Mouse (Mus musculus) limb, embryonic 15.5 days (tissue): ENCODE results near the gene Paqr4. TPM values are rescaled to one million over a fixed set of nuclear protein-coding genes. Genes with fewer than 3 reads are reported as not detected.
A peak's percentile ranks its signal among the peaks of the same experiment; 100 is the strongest.
"Not testable (repeated sequence)": the region's sequence is repeated elsewhere in the genome, so short reads cannot be mapped to it uniquely, and the experiment has no call there.

ENCODE experiments used
- ATAC-seq: fragments of 200-750 bp; cut with Nextera tagmentation; 2 replicates; pipeline ENCODE4 v1.8.0; 2017; ENCODE audit warnings: low read depth, moderate TSS enrichment; ENCODE audit not compliant: insufficient number of reproducible peaks, low FRiP score, low TSS enrichment
- H3K27ac ChIP-seq: fragments of 300-500 bp; sonication (generic); 2 replicates; pipeline ENCODE4 v1.5.1; 2015; ENCODE audit warnings: moderate library complexity, mild to moderate bottlenecking, inconsistent platforms
- H3K27me3 ChIP-seq: fragments of 300-500 bp; sonication (generic); 2 replicates; pipeline ENCODE4 v1.6.1; 2015; ENCODE audit warnings: inconsistent platforms
- H3K36me3 ChIP-seq: fragments of 300-500 bp; sonication (generic); 2 replicates; pipeline ENCODE4 v1.6.1; 2015; ENCODE audit warnings: inconsistent platforms
- H3K4me1 ChIP-seq: fragments of 300-500 bp; sonication (generic); 2 replicates; pipeline ENCODE4 v1.6.1; 2015; ENCODE audit warnings: inconsistent platforms
- H3K4me2 ChIP-seq: fragments of 300-500 bp; sonication (generic); 2 replicates; pipeline ENCODE4 v1.6.1; 2015; ENCODE audit warnings: mild to moderate bottlenecking, inconsistent platforms
- H3K4me3 ChIP-seq: fragments of 300-500 bp; sonication (generic); 2 replicates; pipeline ENCODE4 v1.5.1; 2015; ENCODE audit warnings: mild to moderate bottlenecking, inconsistent platforms
- H3K9ac ChIP-seq: fragments of 300-500 bp; sonication (generic); 2 replicates; pipeline ENCODE4 v1.6.1; 2015; ENCODE audit warnings: inconsistent platforms
- H3K9me3 ChIP-seq: fragments of 300-500 bp; sonication (generic); 2 replicates; pipeline ENCODE4 v1.6.1; 2016; ENCODE audit warnings: inconsistent platforms
- WGBS: fragments of 180-500 bp; shearing (Covaris S2); methylation state at CpG from one replicate; pipeline ENCODE4 v1.1.7; 2015; 5-methylcytosine and 5-hydroxymethylcytosine counted together
- polyA plus RNA-seq: library from polyadenylated mRNA; unstranded; fragments of >200 nt; fragmentation: Nextera tagmentation; extraction: Ambion mirVana; gene quantifications from 2 replicates; pipeline ENCODE4 v1.2.1, GENCODE M21; 2015

Paqr4 gene
- polyA plus RNA-seq = 17.6 and 20.4 TPM in 2 replicates

GRCm38 (mm10) chr17:23740598-23741021 is at the start of gene Paqr4:
Gene Paqr4, minus strand, starts transcription at chr17:23740867.
- ATAC-seq = no peak
- Histone ChIP-seq H3K27me3 (peaks cover 80% of the 10 kb centered on the region), H3K9me3 (no peaks in the 10 kb centered on the region), H3K9ac (peak within 1 kb of the TSS; percentile 60), H3K36me3 (peaks cover 14% of the 10 kb centered on the region; the same call in 1 of the 2 replicates), H3K27ac (peak within 1 kb of the TSS; percentile 40), H3K4me3 (peak within 1 kb of the TSS; percentile 60), H3K4me1 (peaks cover 61% of the 10 kb centered on the region), H3K4me2 (peak within 1 kb of the TSS; percentile 97)
- WGBS = 8% methylated on average over 13 of the region's 13 CpGs

- WGBS = 17% methylated on average over 8 of the region's 8 CpGs
- no peak for ATAC-seq
- Histone ChIP-seq H3K4me3 (peak overlapping the region; percentile 52), H3K27ac (peak overlapping the region; percentile 90), H3K36me3 (no peaks in the 10 kb centered on the region), H3K27me3 (no peaks in the 10 kb centered on the region), H3K9ac (peak overlapping the region; percentile 70; the same call in 1 of the 2 replicates), H3K9me3 (no peaks in the 10 kb centered on the region), H3K4me2 (peak overlapping the region; percentile 76), H3K4me1 (peaks cover 27% of the 10 kb centered on the region)
Measured at GRCm38 (mm10) chr17:23789749-23790268, 49.1 kb upstream of the Paqr4 start.

GRCm38 (mm10) chr17:23788973-23789372 is 48.3 kb upstream of the Paqr4 start:
- H3K27ac ChIP-seq = no peak overlapping the region
- H3K9ac ChIP-seq = no peak overlapping the region
- no peaks in the 10 kb centered on the region for H3K27me3 ChIP-seq
- H3K4me2 ChIP-seq = no peak overlapping the region
- H3K4me3 ChIP-seq = no peak overlapping the region
- H3K36me3 ChIP-seq = no peaks in the 10 kb centered on the region
- H3K9me3 ChIP-seq = no peaks in the 10 kb centered on the region
- no peak for ATAC-seq
- H3K4me1 ChIP-seq = peaks cover 27% of the 10 kb centered on the region
- WGBS = 85% methylated on average over 4 of the region's 4 CpGs

DNA sequence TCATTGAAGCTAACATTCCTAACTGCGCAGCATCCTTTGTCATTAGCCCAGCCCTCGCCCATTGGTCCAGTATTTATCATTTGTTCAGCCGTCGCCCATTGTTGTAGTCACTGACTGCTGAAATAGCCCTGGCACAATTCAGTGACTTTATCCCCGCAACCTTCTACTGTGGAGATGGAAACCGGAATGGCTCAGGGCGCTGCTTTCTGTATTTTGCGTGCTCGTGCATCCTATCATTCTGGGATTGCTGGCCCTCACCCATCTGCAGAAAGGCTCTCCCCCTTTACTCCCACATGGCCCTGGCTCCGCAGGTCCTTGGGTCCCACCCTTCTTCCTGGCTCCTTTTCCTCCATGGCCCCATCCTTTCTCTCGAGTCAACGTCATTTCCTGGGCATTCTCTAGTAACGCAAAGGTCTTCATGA is 45.9 kb upstream of the Paqr4 start:
- H3K27ac ChIP-seq = no peak overlapping the region
- H3K4me2 ChIP-seq = peak overlapping the region; percentile 86
- ATAC-seq = no peak
- H3K4me1 ChIP-seq = peaks cover 27% of the 10 kb centered on the region
- no peaks in the 10 kb centered on the region for H3K27me3 ChIP-seq
- no peaks in the 10 kb centered on the region for H3K9me3 ChIP-seq
- H3K36me3 ChIP-seq = no peaks in the 10 kb centered on the region
- no peak overlapping the region for H3K9ac ChIP-seq
- WGBS = 16% methylated on average over 13 of the region's 13 CpGs
- peak overlapping the region; percentile 56 for H3K4me3 ChIP-seq

DNA sequence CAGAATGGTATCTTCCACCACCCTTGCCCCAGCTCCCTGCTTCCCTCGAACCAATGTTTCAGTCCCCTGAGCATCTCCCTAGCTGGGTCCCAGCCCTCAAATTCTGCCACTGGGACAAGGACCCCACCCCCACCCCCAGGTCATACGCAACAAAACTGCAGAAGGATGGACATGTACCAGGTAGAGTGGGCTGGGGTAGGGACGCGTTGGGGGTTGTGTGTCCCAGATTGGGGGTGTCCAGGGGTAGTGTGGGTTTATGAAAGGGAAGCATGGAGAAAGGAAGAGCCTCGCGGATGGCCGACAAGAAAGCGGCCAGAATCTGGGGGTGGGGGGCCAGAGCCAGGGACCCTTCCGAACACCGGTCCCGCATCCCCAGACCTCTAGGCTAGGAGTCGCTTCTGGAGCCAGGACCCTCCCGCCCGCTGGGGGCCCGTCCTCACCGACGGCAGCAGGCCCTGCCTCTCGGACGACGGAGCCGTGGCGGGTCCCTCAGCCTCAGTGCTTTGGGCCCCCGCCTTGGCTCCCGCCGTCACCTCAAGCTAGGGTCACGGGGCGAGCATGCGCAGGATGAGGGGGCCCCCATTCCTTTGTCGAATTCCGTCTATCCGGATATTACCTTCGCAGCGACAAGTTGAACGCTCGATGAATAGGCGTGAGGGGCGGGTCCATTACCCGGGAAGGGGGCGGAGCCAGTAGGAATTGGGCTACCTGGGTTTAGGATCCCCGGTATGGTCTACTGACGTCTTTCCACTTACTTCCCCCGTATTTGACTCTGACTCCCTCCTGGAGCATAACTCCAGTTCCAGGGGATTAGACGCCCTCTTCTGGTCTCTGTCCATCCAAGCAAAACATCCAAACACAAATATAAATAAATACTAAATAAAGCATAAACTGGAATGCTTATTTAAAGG is 45.1 kb upstream of the Paqr4 start, which contains the start of gene Flywch2:
Gene Flywch2, minus strand, starts transcription at position 521 of the 911 bp plus-strand sequence.
- H3K27me3 ChIP-seq = no peaks in the 10 kb centered on the region
- 1% methylated on average over 42 of the region's 43 CpGs for WGBS
- peaks cover 22% of the 10 kb centered on the region for H3K4me1 ChIP-seq
- H3K9me3 ChIP-seq = no peaks in the 10 kb centered on the region
- peak within 1 kb of the TSS; percentile 86 for H3K4me2 ChIP-seq
- ATAC-seq = peak; percentile 75
- H3K27ac ChIP-seq = peak within 1 kb of the TSS; percentile 71; the same call in 1 of the 2 replicates
- peak within 1 kb of the TSS; percentile 61 for H3K9ac ChIP-seq
- H3K36me3 ChIP-seq = no peaks in the 10 kb centered on the region
- H3K4me3 ChIP-seq = peak within 1 kb of the TSS; percentile 56

DNA sequence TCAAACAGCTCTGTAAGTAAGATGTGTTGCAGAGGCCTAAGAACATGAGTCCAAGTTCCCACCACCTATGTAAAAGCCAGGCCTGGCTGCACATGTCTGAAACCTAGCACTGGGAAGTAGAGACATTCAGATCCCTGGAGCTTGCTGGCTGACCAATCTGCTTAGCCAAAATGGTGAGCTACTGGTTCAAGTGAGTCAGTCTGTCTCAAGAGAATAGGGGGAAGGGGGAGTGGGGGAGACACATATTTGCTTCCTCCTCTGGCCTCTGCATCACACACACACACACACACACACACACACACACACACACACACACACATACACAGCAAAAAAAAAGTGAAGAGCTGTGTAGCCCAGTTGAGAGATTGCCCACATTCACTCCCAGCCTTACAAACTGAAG is 42.7 kb upstream of the Paqr4 start:
- H3K36me3 ChIP-seq = 0 out of 2 replicates have a peak, but pooled peaks cover 5% of the 10 kb centered on the region
- H3K9ac ChIP-seq = no peak overlapping the region
- ATAC-seq = no peak
- H3K9me3 ChIP-seq = no peaks in the 10 kb centered on the region
- no peak overlapping the region for H3K4me3 ChIP-seq
- H3K4me1 ChIP-seq = peaks cover 12% of the 10 kb centered on the region
- H3K27me3 ChIP-seq = no peaks in the 10 kb centered on the region
- no peak overlapping the region for H3K27ac ChIP-seq
- H3K4me2 ChIP-seq = no peak overlapping the region

DNA sequence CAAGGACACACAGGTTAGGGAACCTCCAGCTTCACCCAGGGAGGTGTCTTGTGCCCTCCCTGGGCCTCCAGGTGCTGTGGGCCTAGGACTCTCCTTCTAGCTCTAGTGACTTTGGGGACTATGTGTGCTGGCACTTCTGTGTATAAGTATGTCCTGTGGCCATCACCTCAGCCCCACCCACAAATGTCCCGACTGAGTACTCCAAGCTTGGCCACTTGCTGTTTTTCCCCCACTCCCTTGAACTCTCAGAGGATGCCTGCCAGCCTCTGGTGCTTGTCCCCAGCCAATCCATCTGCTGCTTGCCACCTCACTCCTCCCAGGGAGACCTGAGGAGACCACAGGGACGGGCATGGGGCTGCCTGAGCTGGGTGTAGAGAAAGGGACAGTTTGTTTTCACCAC is 37.8 kb upstream of the Paqr4 start:
- Histone ChIP-seq H3K4me1 (0 out of 2 replicates have a peak, but pooled peaks cover 4% of the 10 kb centered on the region), H3K9ac (no peak overlapping the region), H3K4me3 (no peak overlapping the region), H3K9me3 (no peaks in the 10 kb centered on the region), H3K36me3 (0 out of 2 replicates have a peak, but pooled peaks cover 5% of the 10 kb centered on the region), H3K27ac (no peak overlapping the region), H3K27me3 (no peaks in the 10 kb centered on the region), H3K4me2 (no peak overlapping the region)
- 52% methylated on average over 2 of the region's 2 CpGs for WGBS
- no peak for ATAC-seq

GRCm38 (mm10) chr17:23777141-23777540 is 36.5 kb upstream of the Paqr4 start:
- Histone ChIP-seq H3K4me2 (no peak overlapping the region), H3K27ac (no peak overlapping the region), H3K9ac (no peak overlapping the region), H3K9me3 (no peaks in the 10 kb centered on the region), H3K36me3 (0 out of 2 replicates have a peak, but pooled peaks cover 5% of the 10 kb centered on the region), H3K4me3 (no peak overlapping the region), H3K4me1 (0 out of 2 replicates have a peak, but pooled peaks cover 4% of the 10 kb centered on the region), H3K27me3 (no peaks in the 10 kb centered on the region)
- 72% methylated on average over 2 of the region's 2 CpGs for WGBS
- no peak for ATAC-seq

- Histone ChIP-seq H3K4me2 (no peak overlapping the region), H3K9me3 (no peaks in the 10 kb centered on the region), H3K36me3 (0 out of 2 replicates have a peak, but pooled peaks cover 5% of the 10 kb centered on the region), H3K4me1 (0 out of 2 replicates have a peak, but pooled peaks cover 4% of the 10 kb centered on the region), H3K27ac (no peak overlapping the region), H3K9ac (no peak overlapping the region), H3K4me3 (no peak overlapping the region), H3K27me3 (no peaks in the 10 kb centered on the region)
- 69% methylated on average over 10 of the region's 10 CpGs for WGBS
- ATAC-seq = no peak
Measured at GRCm38 (mm10) chr17:23776216-23776615, 35.5 kb upstream of the Paqr4 start.

GRCm38 (mm10) chr17:23774090-23774489 is 33.4 kb upstream of the Paqr4 start:
- no peak overlapping the region for H3K9ac ChIP-seq
- H3K9me3 ChIP-seq = no peaks in the 10 kb centered on the region
- WGBS = 4% methylated on average over 12 of the region's 12 CpGs
- H3K27ac ChIP-seq = no peak overlapping the region
- H3K36me3 ChIP-seq = 0 out of 2 replicates have a peak, but pooled peaks cover 2% of the 10 kb centered on the region
- H3K4me3 ChIP-seq = no peak overlapping the region
- H3K27me3 ChIP-seq = no peaks in the 10 kb centered on the region
- no peak for ATAC-seq
- no peak overlapping the region for H3K4me2 ChIP-seq
- H3K4me1 ChIP-seq = peaks cover 14% of the 10 kb centered on the region

GRCm38 (mm10) chr17:23773676-23774075 is 33.0 kb upstream of the Paqr4 start:
- 65% methylated on average over 6 of the region's 6 CpGs for WGBS
- Histone ChIP-seq H3K4me2 (no peak overlapping the region), H3K9me3 (no peaks in the 10 kb centered on the region), H3K9ac (no peak overlapping the region), H3K4me3 (no peak overlapping the region), H3K27ac (no peak overlapping the region), H3K36me3 (no peaks in the 10 kb centered on the region), H3K4me1 (peaks cover 14% of the 10 kb centered on the region), H3K27me3 (no peaks in the 10 kb centered on the region)
- no peak for ATAC-seq

- H3K36me3 ChIP-seq, H3K27me3 ChIP-seq, H3K27ac ChIP-seq, ATAC-seq, H3K4me3 ChIP-seq, H3K9me3 ChIP-seq, H3K9ac ChIP-seq: not testable (repeated sequence)
- WGBS = 84% methylated on average over 2 of the region's 2 CpGs
- 0 out of 2 replicates have a peak overlapping the region, but pooled peaks have one; percentile 30 for H3K4me2 ChIP-seq
- peaks cover 14% of the 10 kb centered on the region for H3K4me1 ChIP-seq
Measured at GRCm38 (mm10) chr17:23772219-23772556, 31.5 kb upstream of the Paqr4 start.
